Mouse (Mus musculus): ENCODE measurements at regions not wholly inside any gene's neighbourhood (a gene's known extent, or its start where the extent isn't known, plus 50 kb on each side); places are given as distances from the start of the nearest gene placed in this dataset.
A peak's percentile ranks its signal among the peaks of the same experiment; 100 is the strongest.

GRCm38 (mm10) chr2:68799993-68800740 is 61.1 kb upstream of the Cers6 start:
- Histone ChIP-seq H3K27ac (no peak overlapping the region), H3K9ac (no peak overlapping the region), H3K4me3 (replicated peaks) (no peak overlapping the region), H3K4me1 (replicated peaks) (no peaks in the 10 kb centered on the region), H3K27me3 (replicated peaks) (no peaks in the 10 kb centered on the region), H3K36me3 (no peaks in the 10 kb centered on the region), H3K9me3 (no peaks in the 10 kb centered on the region), H3K4me2 (replicated peaks) (no peak overlapping the region)
- WGBS: 58% methylated on average over 10 of the region's 10 CpGs
- ATAC-seq: peak; percentile 43

GRCm38 (mm10) chr2:68804117-68804516 is 57.1 kb upstream of the Cers6 start:
- Histone ChIP-seq H3K9me3 (no peaks in the 10 kb centered on the region), H3K4me1 (replicated peaks) (peaks cover 2% of the 10 kb centered on the region; the same call in 1 of the 2 replicates), H3K27ac (no peak overlapping the region), H3K36me3 (no peaks in the 10 kb centered on the region), H3K4me2 (replicated peaks) (no peak overlapping the region), H3K9ac (no peak overlapping the region), H3K27me3 (replicated peaks) (no peaks in the 10 kb centered on the region), H3K4me3 (replicated peaks) (no peak overlapping the region)
- ATAC-seq: peak; percentile 73
- WGBS: 66% methylated on average over 6 of the region's 6 CpGs

DNA sequence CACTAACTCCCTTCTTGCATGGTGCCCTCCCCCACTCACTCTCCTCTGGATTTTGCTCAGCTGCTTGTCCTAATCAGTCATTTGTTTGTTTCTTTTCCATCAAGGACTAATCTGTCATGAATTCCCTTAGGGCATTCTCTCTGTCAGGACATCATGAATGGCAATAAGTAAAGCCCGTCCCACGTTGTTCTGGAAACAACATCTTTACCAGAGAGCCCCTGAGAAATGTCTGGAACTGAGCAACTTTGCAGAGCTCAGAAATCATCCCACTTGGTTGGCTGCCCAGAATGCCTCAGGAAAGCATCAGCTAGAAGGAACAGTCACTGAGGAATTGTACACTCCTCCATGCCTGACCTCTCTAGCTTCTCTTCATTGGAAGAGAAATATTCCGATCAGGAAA is 55.4 kb upstream of the Cers6 start:
- Histone ChIP-seq H3K27ac (no peak overlapping the region), H3K4me3 (replicated peaks) (no peak overlapping the region), H3K27me3 (replicated peaks) (no peaks in the 10 kb centered on the region), H3K4me2 (replicated peaks) (0 out of 2 replicates have a peak overlapping the region, but pooled peaks have one; percentile 18), H3K9ac (no peak overlapping the region), H3K36me3 (no peaks in the 10 kb centered on the region), H3K9me3 (no peaks in the 10 kb centered on the region), H3K4me1 (replicated peaks) (peaks cover 2% of the 10 kb centered on the region; the same call in 1 of the 2 replicates)
- 34% methylated on average over 3 of the region's 3 CpGs for WGBS
- peak; percentile 67 for ATAC-seq

- ATAC-seq: no peak
- 39% methylated on average over 10 of the region's 10 CpGs for WGBS
- no peak overlapping the region for H3K9ac ChIP-seq
- H3K36me3 ChIP-seq: no peaks in the 10 kb centered on the region
- no peaks in the 10 kb centered on the region for H3K9me3 ChIP-seq
- no peak overlapping the region for H3K4me3 ChIP-seq (replicated peaks)
- H3K27ac ChIP-seq: peak overlapping the region; percentile 55
- H3K4me1 ChIP-seq (replicated peaks): peaks cover 2% of the 10 kb centered on the region; the same call in 1 of the 2 replicates
- peak overlapping the region; percentile 18; the same call in 1 of the 2 replicates for H3K4me2 ChIP-seq (replicated peaks)
- no peaks in the 10 kb centered on the region for H3K27me3 ChIP-seq (replicated peaks)
Measured at GRCm38 (mm10) chr2:68806311-68806895, 54.8 kb upstream of the Cers6 start.
